Mouse (Mus musculus): ENCODE measurements around the gene Fmn2. TPM values are rescaled to one million over a fixed set of nuclear protein-coding genes. Genes with fewer than 3 reads are reported as not detected.

Fmn2 gene
- polyA plus RNA-seq, 1 experiment, result 0.22 TPM

GRCm38 (mm10) chr1:174521976-174522770 lies 20.5 kb downstream of the Fmn2 start:
- no peaks in the 10 kb centered on the region for H3K4me1 ChIP-seq (replicated peaks; ENCODE audit: control insufficient read depth, insufficient read depth, low read length)
- no peak for DNase-seq
- WGBS, result 93% methylated on average over 5 of the region's 5 CpGs
- H3K4me3 ChIP-seq (ENCODE audit: control insufficient read depth, insufficient read depth, low read length), result no peak overlapping the region
- no peak overlapping the region for H3K27ac ChIP-seq (ENCODE audit: control insufficient read depth, insufficient read depth, low read length)
- H3K27me3 ChIP-seq (ENCODE audit: control insufficient read depth, insufficient read depth, low read length), result no peaks in the 10 kb centered on the region
- no peaks in the 10 kb centered on the region for H3K36me3 ChIP-seq (ENCODE audit: control insufficient read depth, insufficient read depth, low read length)
- TF ChIP-seq CTCF (IDR thresholded peaks at IDR 0.05; ENCODE audit: borderline replicate concordance, control insufficient read depth, extremely low read depth, insufficient read depth, low read length, poor library complexity) (no peak), POLR2A (IDR thresholded peaks at IDR 0.05; ENCODE audit: control insufficient read depth, extremely low read depth, insufficient read depth, low read length, poor library complexity) (no peak)

- WGBS, result 88% methylated on average over 4 of the region's 4 CpGs
- Histone ChIP-seq H3K4me3 (ENCODE audit: control insufficient read depth, insufficient read depth, low read length) (no peak overlapping the region), H3K4me1 (replicated peaks; ENCODE audit: control insufficient read depth, insufficient read depth, low read length) (no peaks in the 10 kb centered on the region), H3K36me3 (ENCODE audit: control insufficient read depth, insufficient read depth, low read length) (no peaks in the 10 kb centered on the region), H3K27me3 (ENCODE audit: control insufficient read depth, insufficient read depth, low read length) (no peaks in the 10 kb centered on the region), H3K27ac (ENCODE audit: control insufficient read depth, insufficient read depth, low read length) (no peak overlapping the region)
- DNase-seq, result no peak
- TF ChIP-seq POLR2A (IDR thresholded peaks at IDR 0.05; ENCODE audit: control insufficient read depth, extremely low read depth, insufficient read depth, low read length, poor library complexity) (no peak), CTCF (IDR thresholded peaks at IDR 0.05; ENCODE audit: borderline replicate concordance, control insufficient read depth, extremely low read depth, insufficient read depth, low read length, poor library complexity) (no peak)
Measured at GRCm38 (mm10) chr1:174522809-174523511, 21.3 kb downstream of the Fmn2 start.

DNA sequence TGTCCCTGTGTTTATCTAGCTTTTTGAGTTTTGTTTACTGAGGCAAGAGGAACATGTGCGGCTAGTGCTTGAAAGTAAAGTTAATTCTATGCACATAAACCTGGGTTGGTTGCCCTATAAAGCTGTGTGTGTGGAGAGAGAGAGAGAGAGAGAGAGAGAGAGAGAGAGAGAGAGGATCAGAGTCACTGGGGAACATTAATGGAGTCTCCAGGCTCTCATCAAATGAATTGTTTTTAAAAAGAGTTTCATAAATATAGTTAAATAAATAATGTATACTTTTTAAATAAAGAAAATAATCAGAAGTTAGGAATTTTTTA lies 21.8 kb downstream of the Fmn2 start:
- Histone ChIP-seq H3K4me3 (ENCODE audit: control insufficient read depth, insufficient read depth, low read length) (no peak overlapping the region), H3K36me3 (ENCODE audit: control insufficient read depth, insufficient read depth, low read length) (no peaks in the 10 kb centered on the region), H3K27me3 (ENCODE audit: control insufficient read depth, insufficient read depth, low read length) (no peaks in the 10 kb centered on the region), H3K4me1 (replicated peaks; ENCODE audit: control insufficient read depth, insufficient read depth, low read length) (no peaks in the 10 kb centered on the region), H3K27ac (ENCODE audit: control insufficient read depth, insufficient read depth, low read length) (no peak overlapping the region)
- DNase-seq, result no peak
- WGBS, result 97% methylated on average over 1 of the region's 1 CpGs
- TF ChIP-seq CTCF (IDR thresholded peaks at IDR 0.05; ENCODE audit: borderline replicate concordance, control insufficient read depth, extremely low read depth, insufficient read depth, low read length, poor library complexity), result no peak
- TF ChIP-seq POLR2A (IDR thresholded peaks at IDR 0.05; ENCODE audit: control insufficient read depth, extremely low read depth, insufficient read depth, low read length, poor library complexity), result no peak

DNA sequence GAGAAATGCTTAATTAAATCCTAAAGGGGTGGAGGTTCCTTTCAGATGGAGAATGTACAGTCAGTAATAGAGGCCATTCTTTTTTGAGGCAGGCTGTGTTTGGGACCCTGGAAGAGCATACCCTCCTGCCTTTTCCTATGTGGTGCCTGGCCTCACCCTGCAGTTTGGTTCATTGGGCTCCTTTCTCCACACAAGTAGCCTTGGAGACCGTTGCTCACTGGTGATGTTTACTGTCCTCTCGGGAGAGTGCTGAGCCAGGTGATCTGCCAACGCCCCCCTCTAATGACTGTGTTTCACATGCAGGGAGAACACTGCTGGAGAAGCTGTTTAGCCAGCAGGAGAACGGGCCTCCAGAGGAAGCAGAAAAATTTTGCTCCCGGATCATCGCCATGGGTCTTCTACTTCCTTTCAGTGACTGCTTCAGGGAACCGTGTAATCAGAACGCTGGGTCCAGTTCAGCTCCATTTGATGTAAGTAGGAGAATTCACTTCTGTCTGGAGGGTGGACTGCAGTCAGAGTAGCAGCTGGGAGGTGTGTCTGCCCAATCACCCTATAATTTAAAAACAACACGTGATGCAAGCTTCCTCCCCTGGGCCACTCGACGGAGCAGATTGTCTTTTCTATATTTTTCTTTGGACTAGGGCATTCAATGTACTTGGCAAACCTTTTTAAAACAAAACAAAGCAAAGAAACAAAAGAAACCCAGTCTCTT lies 35.3 kb downstream of the Fmn2 start:
- Histone ChIP-seq H3K27me3 (ENCODE audit: control insufficient read depth, insufficient read depth, low read length) (no peaks in the 10 kb centered on the region), H3K4me1 (replicated peaks; ENCODE audit: control insufficient read depth, insufficient read depth, low read length) (no peaks in the 10 kb centered on the region), H3K36me3 (ENCODE audit: control insufficient read depth, insufficient read depth, low read length) (no peaks in the 10 kb centered on the region), H3K27ac (ENCODE audit: control insufficient read depth, insufficient read depth, low read length) (no peak overlapping the region), H3K4me3 (ENCODE audit: control insufficient read depth, insufficient read depth, low read length) (no peak overlapping the region)
- TF ChIP-seq CTCF (IDR thresholded peaks at IDR 0.05; ENCODE audit: borderline replicate concordance, control insufficient read depth, extremely low read depth, insufficient read depth, low read length, poor library complexity) (no peak), POLR2A (IDR thresholded peaks at IDR 0.05; ENCODE audit: control insufficient read depth, extremely low read depth, insufficient read depth, low read length, poor library complexity) (no peak)
- no peak for DNase-seq
- WGBS, result 79% methylated on average over 11 of the region's 11 CpGs

DNA sequence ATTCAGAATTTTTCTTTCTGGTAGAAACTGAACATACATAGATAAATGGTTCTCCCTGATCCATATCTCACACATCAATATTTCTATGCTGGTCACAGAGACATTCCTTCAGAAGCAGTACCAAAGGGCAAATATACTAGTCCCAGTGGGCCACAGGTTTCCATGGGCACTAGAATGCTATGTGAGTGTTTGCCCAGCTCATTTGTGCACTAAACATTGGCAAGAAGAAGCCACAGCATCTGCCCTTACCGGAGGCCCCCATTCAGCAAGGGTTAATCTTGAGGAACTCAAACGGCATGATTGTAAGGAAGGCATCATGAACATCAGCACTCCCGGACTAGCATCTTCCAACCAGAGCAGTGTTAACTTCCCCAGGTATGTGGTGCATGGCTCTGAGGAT lies 35.9 kb downstream of the Fmn2 start:
- no peaks in the 10 kb centered on the region for H3K36me3 ChIP-seq (ENCODE audit: control insufficient read depth, insufficient read depth, low read length)
- TF ChIP-seq CTCF (IDR thresholded peaks at IDR 0.05; ENCODE audit: borderline replicate concordance, control insufficient read depth, extremely low read depth, insufficient read depth, low read length, poor library complexity) (no peak), POLR2A (IDR thresholded peaks at IDR 0.05; ENCODE audit: control insufficient read depth, extremely low read depth, insufficient read depth, low read length, poor library complexity) (no peak)
- H3K27me3 ChIP-seq (ENCODE audit: control insufficient read depth, insufficient read depth, low read length), result no peaks in the 10 kb centered on the region
- H3K4me3 ChIP-seq (ENCODE audit: control insufficient read depth, insufficient read depth, low read length), result no peak overlapping the region
- H3K4me1 ChIP-seq (replicated peaks; ENCODE audit: control insufficient read depth, insufficient read depth, low read length), result no peaks in the 10 kb centered on the region
- WGBS, result 94% methylated on average over 3 of the region's 3 CpGs
- no peak for DNase-seq
- no peak overlapping the region for H3K27ac ChIP-seq (ENCODE audit: control insufficient read depth, insufficient read depth, low read length)

- no peak overlapping the region for H3K27ac ChIP-seq (ENCODE audit: control insufficient read depth, insufficient read depth, low read length)
- H3K4me1 ChIP-seq (replicated peaks; ENCODE audit: control insufficient read depth, insufficient read depth, low read length), result no peaks in the 10 kb centered on the region
- no peak for DNase-seq
- H3K36me3 ChIP-seq (ENCODE audit: control insufficient read depth, insufficient read depth, low read length), result no peaks in the 10 kb centered on the region
- TF ChIP-seq POLR2A (IDR thresholded peaks at IDR 0.05; ENCODE audit: control insufficient read depth, extremely low read depth, insufficient read depth, low read length, poor library complexity) (no peak), CTCF (IDR thresholded peaks at IDR 0.05; ENCODE audit: borderline replicate concordance, control insufficient read depth, extremely low read depth, insufficient read depth, low read length, poor library complexity) (no peak)
- H3K27me3 ChIP-seq (ENCODE audit: control insufficient read depth, insufficient read depth, low read length), result no peaks in the 10 kb centered on the region
- 88% methylated on average over 5 of the region's 5 CpGs for WGBS
- no peak overlapping the region for H3K4me3 ChIP-seq (ENCODE audit: control insufficient read depth, insufficient read depth, low read length)
Measured at GRCm38 (mm10) chr1:174548291-174548690, 46.7 kb downstream of the Fmn2 start.

Measured in thymus, adult 2 months (tissue).